Mouse (Mus musculus): ENCODE results near the gene Gmfg.

GRCm38 (mm10) chr7:28390331-28390730 lies 46.9 kb upstream of the Gmfg start:
- no peak for TF ChIP-seq CTCF (IDR thresholded peaks at IDR 0.05; ENCODE audit: extremely low read depth, insufficient read depth, low read length)
- no peak for TF ChIP-seq POLR2A (IDR thresholded peaks at IDR 0.05; ENCODE audit: extremely low read depth, insufficient read depth, low read length)

All from cortical plate, adult 2 months (tissue).